Mouse (Mus musculus): Measurements from ENCODE around the gene Gabrb1. TPM values are rescaled to one million over a fixed set of nuclear protein-coding genes. Genes with fewer than 3 reads are reported as not detected.
A peak's percentile ranks its signal among the peaks of the same experiment; 100 is the strongest.

Gene Gabrb1
- total RNA-seq, 1 experiment = 0.04 TPM

GRCm38 (mm10) chr5:72076781-72077180, 418.9 kb downstream of the Gabrb1 start:
- H3K27ac ChIP-seq (ENCODE audit: insufficient read depth, low read depth, low read length, poor library complexity, severe bottlenecking) = no peak overlapping the region
- no peaks in the 10 kb centered on the region for H3K36me3 ChIP-seq (ENCODE audit: control insufficient read depth, insufficient read depth, low read length, poor library complexity, severe bottlenecking)
- H3K9me3 ChIP-seq (ENCODE audit: control insufficient read depth, insufficient read depth, low read depth, low read length) = peaks cover 2% of the 10 kb centered on the region; the same call in 1 of the 2 replicates
- no peak overlapping the region for H3K4me3 ChIP-seq (ENCODE audit: insufficient read depth in 1 of 2, low read depth in 1 of 2, low read length in 2 of 2, poor library complexity in 1 of 2, severe bottlenecking in 1 of 2)
- TF ChIP-seq MAFK (IDR thresholded peaks at IDR 0.05; ENCODE audit: insufficient read depth, low read depth, low read length) = no peak
- no peak for TF ChIP-seq HCFC1 (IDR thresholded peaks at IDR 0.05; ENCODE audit: borderline replicate concordance, insufficient read depth, low read length)
- TF ChIP-seq ZC3H11A (IDR thresholded peaks at IDR 0.05; ENCODE audit: borderline replicate concordance, low read depth, low read length) = no peak
- TF ChIP-seq CHD2 (IDR thresholded peaks at IDR 0.05; ENCODE audit: low read depth, low read length) = no peak
- TF ChIP-seq ZNF384 (IDR thresholded peaks at IDR 0.05; ENCODE audit: low read depth, low read length) = no peak
- H3K9ac ChIP-seq (ENCODE audit: insufficient read depth, low read depth, low read length, poor library complexity, severe bottlenecking) = no peak overlapping the region
- H3K4me1 ChIP-seq (ENCODE audit: control insufficient read depth in 2 of 2, insufficient read depth in 2 of 2, low read length in 2 of 2, poor library complexity in 1 of 2) = no peaks in the 10 kb centered on the region
- DNase-seq (ENCODE audit: low read depth, low spot score) = no peak
- in situ Hi-C loops (cut with MboI; ENCODE audit: low sequenced_read_pairs in 2 of 2, unreplicated experiment in 2 of 2) = no loop called here

GRCm38 (mm10) chr5:72086518-72086917, 428.6 kb downstream of the Gabrb1 start:
- in situ Hi-C loops (cut with MboI; ENCODE audit: low sequenced_read_pairs in 2 of 2, unreplicated experiment in 2 of 2) = no loop called here
- Histone ChIP-seq H3K27ac (ENCODE audit: insufficient read depth, low read depth, low read length, poor library complexity, severe bottlenecking) (no peak overlapping the region), H3K4me1 (ENCODE audit: control insufficient read depth in 2 of 2, insufficient read depth in 2 of 2, low read length in 2 of 2, poor library complexity in 1 of 2) (no peaks in the 10 kb centered on the region), H3K9ac (ENCODE audit: insufficient read depth, low read depth, low read length, poor library complexity, severe bottlenecking) (no peak overlapping the region), H3K4me3 (ENCODE audit: insufficient read depth in 1 of 2, low read depth in 1 of 2, low read length in 2 of 2, poor library complexity in 1 of 2, severe bottlenecking in 1 of 2) (no peak overlapping the region), H3K9me3 (ENCODE audit: control insufficient read depth, insufficient read depth, low read depth, low read length) (no peaks in the 10 kb centered on the region), H3K36me3 (ENCODE audit: control insufficient read depth, insufficient read depth, low read length, poor library complexity, severe bottlenecking) (no peaks in the 10 kb centered on the region)
- no peak for DNase-seq (ENCODE audit: low read depth, low spot score)
- TF ChIP-seq HCFC1 (IDR thresholded peaks at IDR 0.05; ENCODE audit: borderline replicate concordance, insufficient read depth, low read length) (no peak), MAFK (IDR thresholded peaks at IDR 0.05; ENCODE audit: insufficient read depth, low read depth, low read length) (no peak), CHD2 (IDR thresholded peaks at IDR 0.05; ENCODE audit: low read depth, low read length) (no peak), ZNF384 (IDR thresholded peaks at IDR 0.05; ENCODE audit: low read depth, low read length) (no peak), ZC3H11A (IDR thresholded peaks at IDR 0.05; ENCODE audit: borderline replicate concordance, low read depth, low read length) (no peak)

GRCm38 (mm10) chr5:72094582-72094981, 436.7 kb downstream of the Gabrb1 start:
- TF ChIP-seq ZNF384 (IDR thresholded peaks at IDR 0.05; ENCODE audit: low read depth, low read length) = no peak
- TF ChIP-seq MAFK (IDR thresholded peaks at IDR 0.05; ENCODE audit: insufficient read depth, low read depth, low read length) = no peak
- TF ChIP-seq ZC3H11A (IDR thresholded peaks at IDR 0.05; ENCODE audit: borderline replicate concordance, low read depth, low read length) = 0 out of 2 replicates have a peak, but pooled peaks have one; percentile 23
- no peak for TF ChIP-seq HCFC1 (IDR thresholded peaks at IDR 0.05; ENCODE audit: borderline replicate concordance, insufficient read depth, low read length)

DNA sequence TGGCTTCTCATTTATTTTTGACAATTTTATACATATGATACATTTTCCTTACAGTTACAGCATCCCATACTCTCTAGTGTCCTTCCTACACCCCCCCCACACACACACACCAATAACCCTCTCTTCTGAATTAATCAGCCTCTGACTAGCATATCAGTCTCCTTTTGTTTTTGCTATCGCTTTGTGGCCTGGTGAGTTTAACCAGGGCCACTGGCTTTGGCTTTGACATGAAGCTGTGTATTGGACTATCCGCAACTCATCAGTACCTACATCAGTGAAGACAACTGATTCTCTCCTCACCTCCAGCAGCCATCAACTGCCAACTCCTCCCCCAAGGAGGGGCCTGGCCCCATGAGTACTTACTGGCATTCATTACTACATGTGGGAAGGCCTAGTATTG, 437.1 kb downstream of the Gabrb1 start:
- no peaks in the 10 kb centered on the region for H3K9me3 ChIP-seq (ENCODE audit: control insufficient read depth, insufficient read depth, low read depth, low read length)
- H3K27ac ChIP-seq (ENCODE audit: insufficient read depth, low read depth, low read length, poor library complexity, severe bottlenecking) = no peak overlapping the region
- no peak for DNase-seq (ENCODE audit: low read depth, low spot score)
- TF ChIP-seq ZNF384 (IDR thresholded peaks at IDR 0.05; ENCODE audit: low read depth, low read length) (no peak), ZC3H11A (IDR thresholded peaks at IDR 0.05; ENCODE audit: borderline replicate concordance, low read depth, low read length) (no peak), HCFC1 (IDR thresholded peaks at IDR 0.05; ENCODE audit: borderline replicate concordance, insufficient read depth, low read length) (no peak), MAFK (IDR thresholded peaks at IDR 0.05; ENCODE audit: insufficient read depth, low read depth, low read length) (no peak), CHD2 (IDR thresholded peaks at IDR 0.05; ENCODE audit: low read depth, low read length) (no peak)
- no peaks in the 10 kb centered on the region for H3K36me3 ChIP-seq (ENCODE audit: control insufficient read depth, insufficient read depth, low read length, poor library complexity, severe bottlenecking)
- no peak overlapping the region for H3K9ac ChIP-seq (ENCODE audit: insufficient read depth, low read depth, low read length, poor library complexity, severe bottlenecking)
- in situ Hi-C loops (cut with MboI; ENCODE audit: low sequenced_read_pairs in 2 of 2, unreplicated experiment in 2 of 2) = no loop called here
- H3K4me1 ChIP-seq (ENCODE audit: control insufficient read depth in 2 of 2, insufficient read depth in 2 of 2, low read length in 2 of 2, poor library complexity in 1 of 2) = no peaks in the 10 kb centered on the region
- no peak overlapping the region for H3K4me3 ChIP-seq (ENCODE audit: insufficient read depth in 1 of 2, low read depth in 1 of 2, low read length in 2 of 2, poor library complexity in 1 of 2, severe bottlenecking in 1 of 2)

More at GRCm38 (mm10) chr5:72094582-72094981, 436.7 kb downstream of the Gabrb1 start:
- Histone ChIP-seq H3K36me3 (ENCODE audit: control insufficient read depth, insufficient read depth, low read length, poor library complexity, severe bottlenecking) (no peaks in the 10 kb centered on the region), H3K9me3 (ENCODE audit: control insufficient read depth, insufficient read depth, low read depth, low read length) (no peaks in the 10 kb centered on the region), H3K9ac (ENCODE audit: insufficient read depth, low read depth, low read length, poor library complexity, severe bottlenecking) (no peak overlapping the region), H3K27ac (ENCODE audit: insufficient read depth, low read depth, low read length, poor library complexity, severe bottlenecking) (no peak overlapping the region), H3K4me3 (ENCODE audit: insufficient read depth in 1 of 2, low read depth in 1 of 2, low read length in 2 of 2, poor library complexity in 1 of 2, severe bottlenecking in 1 of 2) (no peak overlapping the region), H3K4me1 (ENCODE audit: control insufficient read depth in 2 of 2, insufficient read depth in 2 of 2, low read length in 2 of 2, poor library complexity in 1 of 2) (no peaks in the 10 kb centered on the region)
- in situ Hi-C loops (cut with MboI; ENCODE audit: low sequenced_read_pairs in 2 of 2, unreplicated experiment in 2 of 2) = no loop called here
- peak; percentile 7 for DNase-seq (ENCODE audit: low read depth, low spot score)

Data from ES-E14 (cell line).